Mouse (Mus musculus): ENCODE results near the gene Olfr1420. TPM values are rescaled to one million over a fixed set of nuclear protein-coding genes. Genes with fewer than 3 reads are reported as not detected.

Gene Olfr1420
- not detected in 2 replicates for polyA plus RNA-seq (2012; rRNA removed)
- not detected in 2 replicates for polyA plus RNA-seq (2014; fragmentation: Nextera tagmentation; extraction: Ambion mirVana)

DNA sequence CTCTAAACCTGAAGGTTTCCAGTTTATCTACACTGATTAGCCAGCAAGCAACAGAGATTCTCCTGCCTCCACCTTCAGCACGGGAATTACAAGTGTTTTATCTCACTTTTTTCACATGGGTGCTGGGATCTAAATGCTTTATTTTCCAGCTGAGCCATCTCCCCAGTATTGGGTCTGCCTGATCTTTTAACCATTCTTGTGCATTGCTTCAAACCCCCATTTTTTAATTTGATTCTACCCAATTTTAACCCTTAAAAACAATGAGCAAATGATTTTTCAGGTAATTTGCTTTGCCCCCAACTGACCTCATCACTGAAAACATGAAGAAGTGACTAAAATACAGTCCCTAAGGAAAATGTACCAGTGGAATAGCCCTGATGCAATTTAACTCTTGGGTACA, at the start of gene Olfr1420:
Gene Olfr1420 (plus strand): TSS at position 301 of the 400 bp plus-strand sequence.
- WGBS (ENCODE audit: insufficient replicate concordance) = 24% methylated on average over 1 of the region's 1 CpGs
- no peaks in the 10 kb centered on the region for H3K36me3 ChIP-seq (replicated peaks; ENCODE audit: control insufficient read depth, insufficient read depth, low read depth)
- TF ChIP-seq CTCF (IDR thresholded peaks at IDR 0.05; ENCODE audit: low read depth) (no peak), EP300 (IDR thresholded peaks at IDR 0.05; ENCODE audit: low read depth) (no peak)
- no peak for ATAC-seq (ENCODE audit: insufficient read depth)
- no peak for DNase-seq (ENCODE audit: low read depth in 3 of 3, low spot score in 3 of 3)
- no peak within 1 kb of the TSS for H3K27ac ChIP-seq
- no peak within 1 kb of the TSS for H3K9ac ChIP-seq (replicated peaks)
- no peaks in the 10 kb centered on the region for H3K4me1 ChIP-seq (replicated peaks; ENCODE audit: control insufficient read depth in 2 of 2, insufficient read depth in 2 of 2, low read length in 1 of 2)
- no peak within 1 kb of the TSS for H3K4me2 ChIP-seq (ENCODE audit: low read depth)
- no peak within 1 kb of the TSS for H3K4me3 ChIP-seq (ENCODE audit: insufficient read depth in 1 of 2, low read depth in 2 of 2, low read length in 2 of 2)
- H3K9me3 ChIP-seq (ENCODE audit: control insufficient read depth, low read length) = no peaks in the 10 kb centered on the region
- no peaks in the 10 kb centered on the region for H3K27me3 ChIP-seq (ENCODE audit: control insufficient read depth, insufficient read depth, low read length)

DNA sequence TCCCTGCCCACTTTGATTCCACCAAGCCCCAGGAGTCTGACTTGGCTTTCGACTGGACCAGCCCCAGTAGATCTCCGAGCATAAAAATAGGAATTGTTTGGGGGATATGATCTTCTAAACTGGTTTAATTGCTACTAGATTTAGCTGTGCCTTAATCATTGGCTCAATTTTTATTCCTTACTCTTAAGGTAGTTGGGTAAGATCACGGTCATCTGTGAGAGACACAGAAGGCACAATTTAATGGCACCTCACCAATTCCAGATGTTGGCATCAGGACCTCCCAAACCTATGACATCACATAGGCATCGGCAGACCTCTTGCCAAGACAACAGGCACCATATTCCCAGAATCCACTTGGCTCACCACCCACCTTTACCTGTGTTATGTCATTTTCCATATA, 47.2 kb upstream of the Olfr1420 start, which contains the start of gene Olfr1417:
Gene Olfr1417 (minus strand): TSS at position 101 of the 400 bp plus-strand sequence.
- 61% methylated on average over 4 of the region's 4 CpGs for WGBS (ENCODE audit: insufficient replicate concordance)
- Histone ChIP-seq H3K9ac (replicated peaks) (no peak within 1 kb of the TSS), H3K9me3 (ENCODE audit: control insufficient read depth, low read length) (no peaks in the 10 kb centered on the region), H3K4me1 (replicated peaks; ENCODE audit: control insufficient read depth in 2 of 2, insufficient read depth in 2 of 2, low read length in 1 of 2) (no peaks in the 10 kb centered on the region), H3K4me2 (ENCODE audit: low read depth) (no peak within 1 kb of the TSS), H3K27ac (no peak within 1 kb of the TSS), H3K27me3 (ENCODE audit: control insufficient read depth, insufficient read depth, low read length) (no peaks in the 10 kb centered on the region), H3K36me3 (replicated peaks; ENCODE audit: control insufficient read depth, insufficient read depth, low read depth) (no peaks in the 10 kb centered on the region), H3K4me3 (ENCODE audit: insufficient read depth in 1 of 2, low read depth in 2 of 2, low read length in 2 of 2) (no peak within 1 kb of the TSS)
- TF ChIP-seq CTCF (IDR thresholded peaks at IDR 0.05; ENCODE audit: low read depth) (no peak), EP300 (IDR thresholded peaks at IDR 0.05; ENCODE audit: low read depth) (no peak)
- ATAC-seq (ENCODE audit: insufficient read depth) (no peak), DNase-seq (ENCODE audit: low read depth in 3 of 3, low spot score in 3 of 3) (no peak)

DNA sequence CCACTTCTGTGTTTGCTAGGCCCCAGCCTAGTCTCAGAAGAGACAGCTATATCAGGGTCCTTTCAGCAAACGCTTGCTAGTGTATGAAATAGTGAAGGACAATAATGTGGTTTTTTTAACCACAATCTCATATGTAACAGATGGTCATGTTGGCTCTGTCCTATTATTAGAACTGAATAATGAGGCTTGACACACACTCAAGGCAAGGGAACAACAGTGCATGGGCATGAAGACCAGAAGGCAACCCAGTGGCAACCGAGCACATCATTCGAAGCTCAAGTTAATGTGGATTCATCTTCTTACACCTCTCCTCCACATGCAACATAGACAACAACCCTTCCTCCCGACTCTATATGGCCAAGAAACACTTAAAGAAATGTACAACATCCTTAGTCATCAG, 40.0 kb upstream of the Olfr1420 start:
- no peaks in the 10 kb centered on the region for H3K36me3 ChIP-seq (replicated peaks; ENCODE audit: control insufficient read depth, insufficient read depth, low read depth)
- no peak for ATAC-seq (ENCODE audit: insufficient read depth)
- H3K27ac ChIP-seq = no peak overlapping the region
- H3K9me3 ChIP-seq (ENCODE audit: control insufficient read depth, low read length) = no peaks in the 10 kb centered on the region
- H3K9ac ChIP-seq (replicated peaks) = no peak overlapping the region
- 42% methylated on average over 4 of the region's 4 CpGs for WGBS (ENCODE audit: insufficient replicate concordance)
- H3K27me3 ChIP-seq (ENCODE audit: control insufficient read depth, insufficient read depth, low read length) = no peaks in the 10 kb centered on the region
- no peak overlapping the region for H3K4me3 ChIP-seq (ENCODE audit: insufficient read depth in 1 of 2, low read depth in 2 of 2, low read length in 2 of 2)
- no peak overlapping the region for H3K4me2 ChIP-seq (ENCODE audit: low read depth)
- TF ChIP-seq EP300 (IDR thresholded peaks at IDR 0.05; ENCODE audit: low read depth) (no peak), CTCF (IDR thresholded peaks at IDR 0.05; ENCODE audit: low read depth) (no peak)
- no peaks in the 10 kb centered on the region for H3K4me1 ChIP-seq (replicated peaks; ENCODE audit: control insufficient read depth in 2 of 2, insufficient read depth in 2 of 2, low read length in 1 of 2)
- no peak for DNase-seq (ENCODE audit: low read depth in 3 of 3, low spot score in 3 of 3)

DNA sequence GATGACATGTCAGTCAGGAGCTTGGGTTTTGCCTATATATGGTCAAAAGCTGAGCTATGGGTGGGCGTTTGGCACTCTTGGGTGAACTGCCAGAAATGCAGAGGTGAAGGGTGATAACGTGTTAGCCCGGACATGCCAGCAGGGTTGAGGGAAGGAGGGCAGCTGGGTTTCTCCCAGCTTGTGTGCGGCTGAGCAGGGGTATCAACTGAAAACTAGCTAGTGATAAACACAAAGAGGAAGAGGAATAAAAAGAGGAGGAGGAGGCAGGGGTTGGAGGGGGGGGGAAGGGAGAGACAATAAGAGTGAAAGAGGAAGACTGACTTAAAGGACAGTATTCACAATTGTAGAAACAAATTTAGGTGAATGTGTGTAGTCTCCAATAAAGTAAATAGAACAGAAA, 33.7 kb upstream of the Olfr1420 start:
- DNase-seq (ENCODE audit: low read depth in 3 of 3, low spot score in 3 of 3) = no peak
- Histone ChIP-seq H3K4me3 (ENCODE audit: insufficient read depth in 1 of 2, low read depth in 2 of 2, low read length in 2 of 2) (no peak overlapping the region), H3K9ac (replicated peaks) (no peak overlapping the region), H3K36me3 (replicated peaks; ENCODE audit: control insufficient read depth, insufficient read depth, low read depth) (no peaks in the 10 kb centered on the region), H3K27ac (no peak overlapping the region), H3K27me3 (ENCODE audit: control insufficient read depth, insufficient read depth, low read length) (no peaks in the 10 kb centered on the region), H3K4me2 (ENCODE audit: low read depth) (no peak overlapping the region), H3K4me1 (replicated peaks; ENCODE audit: control insufficient read depth in 2 of 2, insufficient read depth in 2 of 2, low read length in 1 of 2) (no peaks in the 10 kb centered on the region), H3K9me3 (ENCODE audit: control insufficient read depth, low read length) (no peaks in the 10 kb centered on the region)
- 28% methylated on average over 4 of the region's 4 CpGs for WGBS (ENCODE audit: insufficient replicate concordance)
- ATAC-seq (ENCODE audit: insufficient read depth) = no peak
- TF ChIP-seq EP300 (IDR thresholded peaks at IDR 0.05; ENCODE audit: low read depth) (no peak), CTCF (IDR thresholded peaks at IDR 0.05; ENCODE audit: low read depth) (no peak)

DNA sequence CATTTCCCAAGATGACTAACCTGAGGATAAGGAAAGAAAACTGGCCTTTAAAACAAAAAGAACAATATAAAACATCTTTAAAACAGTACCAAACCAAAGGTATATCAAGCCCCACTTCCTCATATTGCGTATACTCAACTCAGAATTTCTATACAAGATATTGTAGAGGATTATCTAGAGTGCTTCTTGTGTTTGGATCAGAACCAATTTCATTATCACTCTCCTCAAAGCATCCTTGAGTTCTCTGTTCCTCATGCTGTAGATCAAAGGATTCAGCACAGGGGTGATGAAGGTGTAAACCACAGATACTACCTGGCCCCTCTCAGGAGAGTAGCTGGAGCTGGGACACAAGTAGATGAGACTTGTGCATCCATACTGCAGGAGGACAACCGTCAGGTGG, 31.5 kb upstream of the Olfr1420 start:
- no peaks in the 10 kb centered on the region for H3K36me3 ChIP-seq (replicated peaks; ENCODE audit: control insufficient read depth, insufficient read depth, low read depth)
- DNase-seq (ENCODE audit: low read depth in 3 of 3, low spot score in 3 of 3) (no peak), ATAC-seq (ENCODE audit: insufficient read depth) (no peak)
- H3K27ac ChIP-seq = no peak overlapping the region
- TF ChIP-seq CTCF (IDR thresholded peaks at IDR 0.05; ENCODE audit: low read depth) = no peak
- TF ChIP-seq EP300 (IDR thresholded peaks at IDR 0.05; ENCODE audit: low read depth) = no peak
- H3K4me1 ChIP-seq (replicated peaks; ENCODE audit: control insufficient read depth in 2 of 2, insufficient read depth in 2 of 2, low read length in 1 of 2) = no peaks in the 10 kb centered on the region
- H3K4me3 ChIP-seq (ENCODE audit: insufficient read depth in 1 of 2, low read depth in 2 of 2, low read length in 2 of 2) = no peak overlapping the region
- 66% methylated on average over 2 of the region's 2 CpGs for WGBS (ENCODE audit: insufficient replicate concordance)
- H3K4me2 ChIP-seq (ENCODE audit: low read depth) = no peak overlapping the region
- no peaks in the 10 kb centered on the region for H3K9me3 ChIP-seq (ENCODE audit: control insufficient read depth, low read length)
- H3K27me3 ChIP-seq (ENCODE audit: control insufficient read depth, insufficient read depth, low read length) = no peaks in the 10 kb centered on the region
- H3K9ac ChIP-seq (replicated peaks) = no peak overlapping the region
